Mouse (Mus musculus): ENCODE results near the gene Osbpl5.

- TF ChIP-seq HCFC1 (IDR thresholded peaks at IDR 0.05; ENCODE audit: borderline replicate concordance, insufficient read depth, low read length) (no peak), MAFK (IDR thresholded peaks at IDR 0.05; ENCODE audit: insufficient read depth, low read depth, low read length) (no peak), ZNF384 (IDR thresholded peaks at IDR 0.05; ENCODE audit: low read depth, low read length) (no peak), ZC3H11A (IDR thresholded peaks at IDR 0.05; ENCODE audit: borderline replicate concordance, low read depth, low read length) (no peak), CHD2 (IDR thresholded peaks at IDR 0.05; ENCODE audit: low read depth, low read length) (no peak)
Observed at GRCm38 (mm10) chr7:143752056-143752455, 4.7 kb downstream of the Osbpl5 start.

Data from ES-E14 (cell line).